Mouse (Mus musculus) myocyte (in vitro differentiated cells): Measurements from ENCODE around the gene Kndc1. TPM values are rescaled to one million over a fixed set of nuclear protein-coding genes. Genes with fewer than 3 reads are reported as not detected.
A peak's percentile ranks its signal among the peaks of the same experiment; 100 is the strongest.

Experiments
- H3K27me3 ChIP-seq: one replicate; pipeline ENCODE4 v1.6.1; 2011; ENCODE audit not compliant: control insufficient read depth, insufficient read depth, insufficient read length
- H3K36me3 ChIP-seq: one replicate; pipeline ENCODE4 v1.6.1; 2011; ENCODE audit not compliant: control insufficient read depth, insufficient read depth
- H3K4me2 ChIP-seq: one replicate; pipeline ENCODE4 v1.6.1; 2011; ENCODE audit warnings: low read depth, control low read depth
- H3K4me3 ChIP-seq: one replicate; pipeline ENCODE4 v1.5.1; 2011; ENCODE audit warnings: mild to moderate bottlenecking, control low read depth, moderate library complexity
- H3K79me2 ChIP-seq: one replicate; pipeline ENCODE4 v1.6.1; 2011; ENCODE audit not compliant: control insufficient read depth, insufficient read depth
- H3ac ChIP-seq: one replicate; pipeline ENCODE4 v1.6.1; 2011; ENCODE audit not compliant: control insufficient read depth, insufficient read length
- CEBPB ChIP-seq: IDR thresholded peaks from 2 replicates; pipeline ENCODE4 v1.6.1; 2011; ENCODE audit warnings: mild to moderate bottlenecking, moderate library complexity; ENCODE audit not compliant: poor library complexity, insufficient read depth, severe bottlenecking
- E2F4 ChIP-seq: IDR thresholded peaks from one replicate; pipeline ENCODE4 v1.6.1; 2011; ENCODE audit warnings: mild to moderate bottlenecking, control low read depth, moderate library complexity; ENCODE audit not compliant: insufficient read depth
- MAX ChIP-seq: IDR thresholded peaks from one replicate; pipeline ENCODE4 v1.6.1; 2011; ENCODE audit warnings: low read depth, mild to moderate bottlenecking, control low read depth
- MYOD1 ChIP-seq, 3 experiments: IDR thresholded peaks; one replicate each; pipeline ENCODE4 v1.6.1; 2011; ENCODE audit warnings: control low read depth in 2 of 3, low read depth in 2 of 3, mild to moderate bottlenecking in 2 of 3, moderate library complexity in 1 of 3; ENCODE audit not compliant: insufficient read length in 2 of 3, control insufficient read depth in 1 of 3
- MYOG ChIP-seq, 3 experiments: IDR thresholded peaks; one replicate each; pipeline ENCODE4 v1.6.1; 2011; ENCODE audit warnings: control low read depth in 2 of 3, low read depth in 2 of 3, mild to moderate bottlenecking in 2 of 3; ENCODE audit not compliant: insufficient read length in 2 of 3, control insufficient read depth in 1 of 3, insufficient read depth in 1 of 3
- POLR2A ChIP-seq: IDR thresholded peaks from one replicate; pipeline ENCODE4 v1.6.1; 2011; ENCODE audit warnings: low read depth, mild to moderate bottlenecking, control low read depth, moderate library complexity; ENCODE audit not compliant: insufficient read length
- POLR2AphosphoS2 ChIP-seq: IDR thresholded peaks from one replicate; pipeline ENCODE4 v1.6.1; 2011; ENCODE audit warnings: low read depth, control low read depth; ENCODE audit not compliant: insufficient read length
- REST ChIP-seq: IDR thresholded peaks from one replicate; pipeline ENCODE4 v1.6.1; 2011; ENCODE audit warnings: mild to moderate bottlenecking, control low read depth, moderate library complexity; ENCODE audit not compliant: insufficient read depth, insufficient read length
- SRF ChIP-seq: IDR thresholded peaks from one replicate; pipeline ENCODE4 v1.6.1; 2011; ENCODE audit warnings: low read depth; ENCODE audit not compliant: control insufficient read depth, insufficient read length
- TCF12 ChIP-seq: IDR thresholded peaks from one replicate; pipeline ENCODE4 v1.6.1; 2011; ENCODE audit warnings: mild to moderate bottlenecking, control low read depth; ENCODE audit not compliant: poor library complexity, insufficient read depth, severe bottlenecking
- TCF3 ChIP-seq: IDR thresholded peaks from one replicate; pipeline ENCODE4 v1.6.1; 2011; ENCODE audit warnings: low read depth, control low read depth; ENCODE audit not compliant: insufficient read length
- USF1 ChIP-seq: IDR thresholded peaks from one replicate; pipeline ENCODE4 v1.6.1; 2011; ENCODE audit warnings: low read depth, mild to moderate bottlenecking, control low read depth, moderate library complexity
- polyA plus RNA-seq: library from polyadenylated mRNA; unstranded; fragments of >200 nt; fragmentation: generic; extraction: Trizol; gene quantifications from one replicate; pipeline ENCODE4 v1.2.1, GENCODE M21; 2012; ENCODE audit warnings: missing spikeins

The Kndc1 gene
- polyA plus RNA-seq, 1 experiment: 0.01 TPM

DNA sequence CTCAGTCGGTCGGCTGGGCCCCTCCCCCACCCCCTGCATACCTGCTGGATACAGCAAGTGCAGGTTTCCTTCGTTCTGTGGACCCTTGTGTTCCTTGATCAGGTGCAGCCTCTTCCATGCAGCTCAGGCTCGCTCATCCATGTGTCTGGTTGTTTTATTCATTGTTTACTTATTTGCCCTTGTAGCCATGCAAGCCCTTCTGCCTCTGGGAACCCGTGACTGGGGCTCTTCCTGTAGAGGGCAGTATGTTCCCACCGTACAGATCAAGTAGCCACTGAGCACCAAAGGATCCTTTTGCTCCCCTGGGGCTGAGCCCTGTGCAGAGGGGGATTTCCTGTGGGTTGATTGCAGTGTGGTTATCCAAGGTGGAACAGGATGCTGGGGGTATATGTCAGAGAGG lies 11.2 kb downstream of the Kndc1 start:
- Histone ChIP-seq H3K36me3 (no peaks in the 10 kb centered on the region), H3K27me3 (peaks cover 30% of the 10 kb centered on the region), H3K4me3 (no peak overlapping the region), H3ac (no peak overlapping the region), H3K4me2 (peak overlapping the region; percentile 12), H3K79me2 (no peaks in the 10 kb centered on the region)
- TF ChIP-seq USF1 (no peak), REST (no peak), E2F4 (no peak), TCF3 (no peak), SRF (no peak), CEBPB (no peak), TCF12 (no peak), MYOD1 (IDR thresholded peaks at IDR 0.05; ENCODE audit: control insufficient read depth in 1 of 3, insufficient read length in 2 of 3, low read depth in 2 of 3) (no peak), MYOG (IDR thresholded peaks at IDR 0.05; ENCODE audit: control insufficient read depth in 1 of 3, insufficient read depth in 1 of 3, insufficient read length in 2 of 3, low read depth in 2 of 3) (no peak), MAX (no peak), POLR2AphosphoS2 (no peak), POLR2A (no peak)

DNA sequence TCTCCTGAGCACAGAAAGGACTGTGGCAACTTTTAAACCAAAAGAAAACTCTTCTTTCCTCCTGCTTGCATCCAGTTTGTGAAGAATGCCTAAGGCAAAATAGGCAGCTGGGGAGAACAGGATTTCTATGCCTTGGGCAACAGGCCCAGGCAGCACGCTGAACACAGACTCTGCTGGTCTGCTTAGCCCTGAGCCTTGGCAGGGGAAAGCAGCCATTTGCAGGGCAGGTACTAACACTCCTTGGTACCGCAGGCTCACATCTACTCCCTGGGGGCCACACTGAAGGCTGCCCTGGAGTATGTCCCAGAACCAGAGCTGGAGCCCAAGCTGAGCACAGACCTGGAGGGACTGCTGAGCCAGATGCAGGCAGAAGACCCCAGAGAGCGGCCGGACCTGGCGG lies 13.7 kb downstream of the Kndc1 start:
- Histone ChIP-seq H3K4me2 (no peak overlapping the region), H3ac (no peak overlapping the region), H3K4me3 (no peak overlapping the region), H3K27me3 (peaks cover 23% of the 10 kb centered on the region), H3K36me3 (no peaks in the 10 kb centered on the region), H3K79me2 (no peaks in the 10 kb centered on the region)
- TF ChIP-seq MYOG (IDR thresholded peaks at IDR 0.05; ENCODE audit: control insufficient read depth in 1 of 3, insufficient read depth in 1 of 3, insufficient read length in 2 of 3, low read depth in 2 of 3): no peak
- no peak for TF ChIP-seq E2F4
- TF ChIP-seq POLR2AphosphoS2: no peak
- no peak for TF ChIP-seq POLR2A
- no peak for TF ChIP-seq MYOD1 (IDR thresholded peaks at IDR 0.05; ENCODE audit: control insufficient read depth in 1 of 3, insufficient read length in 2 of 3, low read depth in 2 of 3)
- TF ChIP-seq TCF12: no peak
- no peak for TF ChIP-seq MAX
- no peak for TF ChIP-seq REST
- no peak for TF ChIP-seq SRF
- no peak for TF ChIP-seq USF1
- no peak for TF ChIP-seq CEBPB

DNA sequence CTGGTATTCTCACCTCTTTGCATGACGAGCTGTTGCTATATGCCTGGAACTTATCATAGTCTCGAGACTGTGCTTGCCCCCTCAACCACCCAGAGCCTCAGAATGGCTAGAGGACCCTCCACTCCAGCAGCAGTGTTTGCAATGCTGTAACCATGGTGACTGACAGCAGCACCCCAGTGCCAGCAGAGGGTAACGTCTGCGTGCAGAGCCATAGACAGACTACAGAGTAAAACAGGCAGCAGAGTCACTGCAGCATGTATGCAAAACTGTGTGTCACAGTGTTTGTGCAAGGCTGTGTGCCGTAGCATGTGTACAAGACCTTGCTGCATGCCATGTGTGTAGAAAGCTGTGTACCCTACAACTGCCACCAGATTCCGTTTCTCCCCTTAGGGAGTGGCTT lies 15.0 kb downstream of the Kndc1 start:
- H3K4me2 ChIP-seq: no peak overlapping the region
- H3K27me3 ChIP-seq: peaks cover 17% of the 10 kb centered on the region
- TF ChIP-seq POLR2A: no peak
- TF ChIP-seq SRF: no peak
- no peak for TF ChIP-seq CEBPB
- TF ChIP-seq TCF3: no peak
- no peak for TF ChIP-seq REST
- TF ChIP-seq POLR2AphosphoS2: no peak
- H3K36me3 ChIP-seq: no peaks in the 10 kb centered on the region
- no peak overlapping the region for H3K4me3 ChIP-seq
- H3K79me2 ChIP-seq: no peaks in the 10 kb centered on the region
- no peak overlapping the region for H3ac ChIP-seq

DNA sequence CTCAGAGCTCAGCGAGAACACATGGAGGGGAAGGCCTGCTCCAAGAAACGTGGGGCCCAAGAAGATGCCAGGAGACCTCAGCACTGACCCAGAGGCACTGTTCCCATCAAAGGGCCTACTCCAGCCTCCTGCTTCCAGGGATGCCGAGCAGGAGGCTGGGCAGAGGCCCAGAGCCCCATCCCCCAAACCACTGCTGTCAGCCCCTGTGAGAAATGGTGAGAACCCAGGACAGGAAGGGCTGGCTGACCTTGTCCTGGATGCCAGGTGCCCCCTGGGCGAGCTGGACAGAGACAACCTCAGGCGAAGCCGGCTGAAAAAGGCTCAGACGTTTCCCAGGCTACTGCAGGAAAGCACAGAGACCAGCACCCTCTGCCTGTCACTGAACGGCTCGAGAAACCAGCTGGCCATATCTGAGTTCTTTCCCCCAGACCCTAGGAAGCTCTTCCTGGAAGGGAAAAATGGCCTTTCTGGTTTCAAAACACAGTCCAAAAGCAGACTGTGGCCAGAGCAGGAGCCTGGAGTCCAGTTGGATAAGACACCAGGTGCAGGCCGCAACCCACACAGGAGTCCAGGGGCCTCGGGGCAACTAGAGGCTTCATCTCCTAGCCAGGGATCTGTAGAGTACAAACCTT lies 15.8 kb downstream of the Kndc1 start:
- H3ac ChIP-seq: no peak overlapping the region
- H3K4me2 ChIP-seq: no peak overlapping the region
- H3K36me3 ChIP-seq: no peaks in the 10 kb centered on the region
- no peak overlapping the region for H3K4me3 ChIP-seq
- H3K79me2 ChIP-seq: no peaks in the 10 kb centered on the region
- peaks cover 14% of the 10 kb centered on the region for H3K27me3 ChIP-seq
- TF ChIP-seq SRF: no peak
- TF ChIP-seq TCF12: no peak
- TF ChIP-seq MYOG (IDR thresholded peaks at IDR 0.05; ENCODE audit: control insufficient read depth in 1 of 3, insufficient read depth in 1 of 3, insufficient read length in 2 of 3, low read depth in 2 of 3): no peak
- TF ChIP-seq REST: no peak
- no peak for TF ChIP-seq MAX
- TF ChIP-seq USF1: no peak

DNA sequence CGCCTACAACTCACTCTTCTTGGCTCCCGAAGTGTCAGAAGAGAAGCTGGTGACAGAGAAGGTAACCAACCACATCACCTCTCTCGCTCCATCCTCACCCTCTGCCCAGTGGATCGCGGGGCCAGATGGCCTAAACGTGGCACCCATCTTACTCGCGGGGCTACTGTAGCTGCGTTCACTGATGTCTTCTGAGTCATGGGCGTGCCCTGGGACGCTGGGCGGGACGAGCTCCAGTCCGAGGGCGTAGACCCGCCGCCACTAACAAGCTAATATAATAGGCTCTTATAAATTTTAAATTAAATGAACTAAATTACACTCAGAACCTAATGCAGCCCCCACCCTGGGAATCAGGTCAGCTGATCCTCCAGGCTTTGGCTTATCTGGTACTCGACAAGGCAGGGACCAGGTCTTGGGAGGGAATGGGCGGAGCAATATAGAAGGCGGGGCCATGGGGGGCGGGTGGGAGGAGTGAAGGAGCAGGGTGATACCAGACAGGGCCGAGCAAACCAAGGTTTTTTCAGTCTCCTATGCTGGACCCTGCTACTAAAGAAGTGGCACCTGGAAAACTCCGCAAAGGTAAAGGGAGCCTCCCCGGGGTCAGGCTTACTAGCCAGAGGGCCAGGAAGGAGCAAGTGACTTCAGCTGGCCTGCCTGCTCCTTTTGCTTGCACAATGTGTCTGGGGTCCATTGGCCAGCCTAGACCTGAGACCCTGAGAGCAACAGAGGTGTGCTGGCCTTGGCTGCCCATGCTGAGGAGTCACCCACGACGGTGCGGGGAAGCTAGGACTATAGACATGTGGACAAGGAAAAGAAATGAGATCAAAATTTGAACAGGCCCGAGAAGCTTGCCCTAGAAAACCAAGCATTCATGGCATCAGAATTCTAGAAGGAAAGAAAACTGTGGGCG lies 19.9 kb downstream of the Kndc1 start:
- Histone ChIP-seq H3K4me2 (peak overlapping the region; percentile 18), H3K27me3 (peaks cover 15% of the 10 kb centered on the region), H3K4me3 (no peak overlapping the region), H3ac (no peak overlapping the region), H3K79me2 (no peaks in the 10 kb centered on the region), H3K36me3 (no peaks in the 10 kb centered on the region)
- TF ChIP-seq MAX: no peak
- no peak for TF ChIP-seq MYOD1 (IDR thresholded peaks at IDR 0.05; ENCODE audit: control insufficient read depth in 1 of 3, insufficient read length in 2 of 3, low read depth in 2 of 3)
- TF ChIP-seq POLR2AphosphoS2: no peak
- no peak for TF ChIP-seq POLR2A
- TF ChIP-seq REST: no peak
- no peak for TF ChIP-seq TCF3
- TF ChIP-seq TCF12: no peak
- TF ChIP-seq MYOG (IDR thresholded peaks at IDR 0.05; ENCODE audit: control insufficient read depth in 1 of 3, insufficient read depth in 1 of 3, insufficient read length in 2 of 3, low read depth in 2 of 3): no peak
- TF ChIP-seq E2F4: no peak
- TF ChIP-seq CEBPB: no peak
- no peak for TF ChIP-seq SRF
- TF ChIP-seq USF1: no peak
